Mouse (Mus musculus): ENCODE measurements at regions not wholly inside any gene's neighbourhood (a gene's known extent, or its start where the extent isn't known, plus 50 kb on each side); places are given as distances from the start of the nearest gene placed in this dataset.
"Not testable (repeated sequence)": the region's sequence is repeated elsewhere in the genome, so short reads cannot be mapped to it uniquely, and the experiment has no call there.

GRCm38 (mm10) chr3:50652265-50652664 is 208.9 kb upstream of the Slc7a11 start:
- DNase-seq (ENCODE audit: low read depth in 2 of 2, low spot score in 2 of 2), result no peak

- no peak for DNase-seq (ENCODE audit: low read depth in 2 of 2, low spot score in 2 of 2)
These were observed 199.7 kb upstream of the Slc7a11 start for GRCm38 (mm10) chr3:50643068-50643467.

- no peak for DNase-seq (ENCODE audit: low read depth in 2 of 2, low spot score in 2 of 2)
These were observed 196.5 kb upstream of the Slc7a11 start for GRCm38 (mm10) chr3:50639907-50640323.

- DNase-seq (ENCODE audit: low read depth in 2 of 2, low spot score in 2 of 2), result no peak
These were observed 191.2 kb upstream of the Slc7a11 start for GRCm38 (mm10) chr3:50634457-50635075.

GRCm38 (mm10) chr3:50631286-50631685 is 187.9 kb upstream of the Slc7a11 start:
- no peak for DNase-seq (ENCODE audit: low read depth in 2 of 2, low spot score in 2 of 2)

GRCm38 (mm10) chr3:50628092-50628696 is 184.8 kb upstream of the Slc7a11 start:
- peak in 1 of 2 experiments; percentile 2 for DNase-seq (ENCODE audit: low read depth in 2 of 2, low spot score in 2 of 2)

GRCm38 (mm10) chr3:50621176-50621575 is 177.8 kb upstream of the Slc7a11 start:
- not testable (repeated sequence) for DNase-seq (ENCODE audit: low read depth in 2 of 2, low spot score in 2 of 2)

- peak in 1 of 2 experiments; percentile 1 for DNase-seq (ENCODE audit: low read depth in 2 of 2, low spot score in 2 of 2)
These were observed 175.6 kb upstream of the Slc7a11 start for GRCm38 (mm10) chr3:50619061-50619460.

- no peak for DNase-seq (ENCODE audit: low read depth in 2 of 2, low spot score in 2 of 2)
These were observed 172.2 kb upstream of the Slc7a11 start for GRCm38 (mm10) chr3:50615384-50616285.

- no peak for DNase-seq (ENCODE audit: low read depth in 2 of 2, low spot score in 2 of 2)
These were observed 169.6 kb upstream of the Slc7a11 start for GRCm38 (mm10) chr3:50613011-50613410.

- DNase-seq (ENCODE audit: low read depth in 2 of 2, low spot score in 2 of 2), result no peak
These were observed 166.1 kb upstream of the Slc7a11 start for GRCm38 (mm10) chr3:50609341-50610012.

GRCm38 (mm10) chr3:50607736-50608135 is 164.3 kb upstream of the Slc7a11 start:
- no peak for DNase-seq (ENCODE audit: low read depth in 2 of 2, low spot score in 2 of 2)

GRCm38 (mm10) chr3:50606986-50607385 is 163.6 kb upstream of the Slc7a11 start:
- no peak for DNase-seq (ENCODE audit: low read depth in 2 of 2, low spot score in 2 of 2)

- DNase-seq (ENCODE audit: low read depth in 2 of 2, low spot score in 2 of 2), result no peak
These were observed 162.3 kb upstream of the Slc7a11 start for GRCm38 (mm10) chr3:50605750-50606149.

GRCm38 (mm10) chr3:50603182-50603581 is 159.8 kb upstream of the Slc7a11 start:
- no peak for DNase-seq (ENCODE audit: low read depth in 2 of 2, low spot score in 2 of 2)

- no peak for DNase-seq (ENCODE audit: low read depth in 2 of 2, low spot score in 2 of 2)
These were observed 152.3 kb upstream of the Slc7a11 start for GRCm38 (mm10) chr3:50595732-50596131.

GRCm38 (mm10) chr3:50584323-50584722 is 140.9 kb upstream of the Slc7a11 start:
- DNase-seq (ENCODE audit: low read depth in 2 of 2, low spot score in 2 of 2), result no peak

- DNase-seq (ENCODE audit: low read depth in 2 of 2, low spot score in 2 of 2), result no peak
These were observed 140.1 kb upstream of the Slc7a11 start for GRCm38 (mm10) chr3:50583475-50583874.

GRCm38 (mm10) chr3:50574388-50574787 is 131.0 kb upstream of the Slc7a11 start:
- no peak for DNase-seq (ENCODE audit: low read depth in 2 of 2, low spot score in 2 of 2)

- no peak for DNase-seq (ENCODE audit: low read depth in 2 of 2, low spot score in 2 of 2)
These were observed 126.6 kb upstream of the Slc7a11 start for GRCm38 (mm10) chr3:50570027-50570426.

- DNase-seq (ENCODE audit: low read depth in 2 of 2, low spot score in 2 of 2), result no peak
These were observed 126.2 kb upstream of the Slc7a11 start for GRCm38 (mm10) chr3:50569565-50569964.

Measured in CD8-positive naive resting alpha-beta T cell, adult 2 months (primary cell).